Mouse (Mus musculus): ENCODE measurements around the gene Cep135.

DNA sequence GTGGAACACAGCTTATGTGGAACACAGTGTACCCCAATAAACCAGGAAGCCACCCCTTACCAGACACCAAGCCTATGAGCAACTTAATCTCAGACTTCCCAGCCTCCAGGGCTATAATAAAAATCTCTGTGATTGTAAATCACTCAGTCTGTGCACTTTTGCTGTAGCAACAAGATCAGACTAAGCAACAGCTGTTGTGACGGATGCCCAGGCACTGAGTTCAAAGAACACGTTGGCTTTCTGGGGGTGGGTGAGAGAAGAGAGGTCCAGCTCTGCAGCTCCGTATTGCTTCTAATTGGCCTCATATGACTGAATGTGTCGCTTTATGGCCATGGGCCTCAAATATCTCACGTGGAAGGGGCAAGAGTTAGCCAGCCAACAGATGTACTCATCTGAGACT lies 80.0 kb downstream of the Cep135 start:
- TF ChIP-seq POLR2A (IDR thresholded peaks at IDR 0.05; ENCODE audit: borderline replicate concordance, low read depth, low read length) (no peak), CTCF (IDR thresholded peaks at IDR 0.05; ENCODE audit: low read depth, low read length) (no peak)

Data from bone marrow macrophage, adult 2 months (primary cell).